Mouse (Mus musculus) megakaryocyte, adult 5-6 weeks (primary cell): Measurements from ENCODE around the gene Galns. TPM values are rescaled to one million over a fixed set of nuclear protein-coding genes. Genes with fewer than 3 reads are reported as not detected.
A peak's percentile ranks its signal among the peaks of the same experiment; 100 is the strongest.
"Not testable (repeated sequence)": the region's sequence is repeated elsewhere in the genome, so short reads cannot be mapped to it uniquely, and the experiment has no call there.

Experiments used
- ATAC-seq: 2 replicates; pipeline ENCODE4 v1.8.0; 2016; ENCODE audit warnings: mild to moderate bottlenecking, inconsistent platforms; ENCODE audit not compliant: poor library complexity, severe bottlenecking
- total RNA-seq, 2 experiments: library from RNA; stranded (forward) in 1 of 2; stranded (reverse) in 1 of 2; fragments of 153-499, 151-499 nt in 1 of 2; fragments of 221-1000, 200-1000 nt in 1 of 2; gene quantifications; 2 replicates each; pipeline versions ENCODE4 v1.2.3 to v1.2.4; 2015 to 2017

Gene Galns
- total RNA-seq, 2 experiments from 2014 or later = 52.6 to 57.5 TPM

DNA sequence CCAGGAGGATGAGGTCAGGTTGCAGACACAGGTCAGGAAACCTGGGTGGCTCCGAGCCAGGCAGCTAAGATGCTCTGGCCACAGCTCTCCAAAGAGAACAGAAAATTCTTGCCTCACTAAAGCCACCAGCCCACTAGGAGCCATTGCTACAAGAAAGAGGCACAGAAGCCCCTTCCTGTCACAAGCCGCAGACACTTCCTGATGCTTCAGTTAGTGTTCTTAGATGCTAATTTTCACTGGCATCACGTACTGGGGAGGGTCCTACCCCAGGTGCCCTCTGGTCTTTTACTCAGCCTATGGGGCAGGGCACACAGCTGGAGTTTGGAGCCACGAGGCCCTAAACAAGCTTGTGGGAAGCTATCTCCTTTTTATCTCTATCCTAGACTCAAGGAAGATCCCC is 15.2 kb downstream of the Galns start:
- peak; percentile 19 for ATAC-seq

DNA sequence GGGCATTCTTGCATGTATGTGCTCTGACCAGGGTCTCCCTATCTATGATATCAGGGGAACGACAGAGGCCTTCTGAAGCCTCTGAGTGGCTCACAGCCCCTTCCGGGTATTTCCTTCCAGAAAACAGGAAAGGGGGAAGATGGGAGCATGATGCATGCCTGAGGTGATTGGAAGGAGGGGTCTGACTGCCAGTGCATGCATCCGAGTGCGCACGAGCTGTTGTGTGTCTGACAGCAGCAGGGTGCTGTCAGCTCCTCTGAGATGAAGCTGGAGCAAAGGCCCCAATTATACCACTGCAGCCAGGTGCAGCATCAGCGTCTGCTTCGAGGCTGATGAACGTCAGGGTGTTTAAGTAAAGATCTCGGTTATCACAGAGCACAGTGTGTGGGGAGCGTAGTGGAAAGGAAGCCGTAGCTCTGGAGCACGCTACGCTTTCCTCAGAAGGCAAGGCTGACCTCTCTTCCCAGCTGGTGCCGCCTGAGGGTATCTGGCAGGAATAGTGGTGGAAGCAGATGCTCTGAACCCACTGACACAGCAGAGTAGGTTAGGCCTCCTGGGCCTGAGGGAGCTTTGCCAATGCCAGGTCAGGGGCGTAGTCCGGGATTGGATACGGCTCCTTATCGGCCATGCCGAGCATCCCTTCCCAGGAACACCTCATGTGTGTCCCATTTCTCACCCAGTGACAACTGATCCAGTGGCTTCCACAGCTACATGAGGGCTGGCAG is 17.3 kb downstream of the Galns start:
- ATAC-seq = no peak

DNA sequence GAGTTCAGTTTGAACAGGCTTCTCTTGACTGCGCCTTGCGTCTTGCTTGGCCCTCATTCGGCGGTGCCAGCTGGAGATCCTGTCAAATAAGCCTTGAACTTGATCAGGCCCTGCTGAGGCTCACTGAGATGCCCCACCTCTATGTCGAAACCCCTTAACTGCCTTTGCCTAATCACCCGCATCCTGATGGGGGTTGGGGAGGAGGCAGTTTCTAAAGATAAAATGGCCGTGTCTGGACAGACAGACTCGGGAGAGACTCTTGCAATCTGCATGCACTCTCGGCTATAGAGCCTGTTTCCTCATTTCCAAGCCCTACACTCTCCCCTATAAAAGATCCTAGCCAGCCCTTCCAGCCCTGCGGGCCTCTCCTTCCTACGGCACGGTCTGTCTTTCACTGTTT is 18.0 kb downstream of the Galns start:
- peak; percentile 81 for ATAC-seq

DNA sequence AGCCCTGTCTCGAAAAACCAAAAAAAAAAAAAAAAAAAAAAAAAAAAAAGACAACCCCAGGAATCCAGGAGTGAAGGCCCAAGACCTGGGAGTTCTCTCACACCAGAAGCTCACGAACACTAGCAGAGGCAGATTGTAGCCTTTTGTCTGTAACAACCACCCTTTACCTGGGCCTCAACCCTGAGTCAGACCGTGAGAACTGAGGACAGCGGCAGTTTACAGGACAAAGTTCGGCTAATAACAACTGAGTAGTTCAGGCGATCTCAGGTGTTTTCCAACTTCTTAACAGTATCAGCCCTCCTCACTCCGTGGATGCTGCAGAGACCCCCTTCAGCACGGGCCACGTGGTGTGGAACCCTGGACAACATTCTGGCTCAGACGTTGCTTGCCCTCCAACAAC is 24.5 kb downstream of the Galns start:
- ATAC-seq = no peak

DNA sequence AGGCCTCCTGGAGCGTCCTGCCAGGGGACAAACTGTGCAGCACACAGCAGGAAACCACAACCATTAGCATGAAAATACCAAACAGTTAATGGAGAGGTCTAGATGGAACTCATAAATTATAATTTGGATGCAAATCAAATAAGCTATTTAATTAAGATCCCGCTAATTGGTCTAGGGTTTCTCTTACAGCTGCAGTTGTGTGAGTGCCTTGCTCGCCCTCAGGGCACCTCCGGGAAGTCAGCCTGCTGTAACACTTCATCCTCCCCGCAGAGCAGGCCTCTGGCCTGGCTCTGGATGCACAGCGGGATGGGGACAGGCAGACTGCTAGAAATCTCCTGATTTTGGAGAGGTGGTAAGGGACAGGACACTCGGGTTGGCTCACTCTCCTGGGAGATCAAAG is 25.1 kb downstream of the Galns start:
- ATAC-seq = no peak

DNA sequence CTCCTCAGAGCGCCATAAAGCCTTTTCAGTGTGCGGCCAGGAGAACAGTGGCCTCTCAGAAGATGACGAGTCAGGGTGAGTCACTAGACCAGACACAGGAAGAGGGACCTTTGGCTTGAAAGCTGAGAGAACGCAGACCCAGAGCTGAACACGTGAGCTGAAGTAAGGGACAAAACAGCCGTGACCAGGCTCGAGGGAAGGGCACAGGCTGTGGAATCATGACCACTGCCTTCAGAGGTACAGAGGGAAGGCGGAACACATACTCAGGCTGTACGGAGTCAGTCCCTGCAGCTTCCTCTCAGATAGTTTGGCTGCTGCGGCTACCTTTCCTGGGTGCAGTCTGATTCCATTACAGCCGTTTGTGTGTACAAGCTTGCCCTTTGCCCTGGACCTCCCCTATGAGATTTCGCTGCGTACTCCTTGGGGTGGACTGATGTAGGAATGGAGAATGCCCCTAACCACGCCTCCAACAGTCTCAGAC is 25.8 kb downstream of the Galns start:
- peak; percentile 36; the same call in 1 of the 2 replicates for ATAC-seq

DNA sequence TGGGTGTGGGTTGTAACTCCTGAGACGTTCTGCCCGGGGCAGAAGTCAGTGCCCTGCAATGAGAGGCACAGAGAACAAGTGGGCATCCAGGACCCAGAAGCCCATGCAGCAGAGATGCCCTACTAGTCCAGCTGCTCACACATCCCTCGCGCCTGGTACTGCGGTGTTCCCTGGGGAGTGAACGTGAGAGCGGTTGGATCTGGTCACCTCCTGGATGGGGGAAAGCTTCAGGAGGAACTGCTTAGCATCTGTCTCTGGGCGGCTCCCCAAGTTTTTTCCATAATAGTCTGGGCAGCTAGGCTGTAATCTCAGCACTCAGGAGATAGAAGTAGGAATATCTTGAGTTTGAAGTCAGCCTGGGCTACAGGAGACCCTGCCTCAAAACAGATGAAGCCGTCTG is 26.3 kb downstream of the Galns start:
- no peak for ATAC-seq

DNA sequence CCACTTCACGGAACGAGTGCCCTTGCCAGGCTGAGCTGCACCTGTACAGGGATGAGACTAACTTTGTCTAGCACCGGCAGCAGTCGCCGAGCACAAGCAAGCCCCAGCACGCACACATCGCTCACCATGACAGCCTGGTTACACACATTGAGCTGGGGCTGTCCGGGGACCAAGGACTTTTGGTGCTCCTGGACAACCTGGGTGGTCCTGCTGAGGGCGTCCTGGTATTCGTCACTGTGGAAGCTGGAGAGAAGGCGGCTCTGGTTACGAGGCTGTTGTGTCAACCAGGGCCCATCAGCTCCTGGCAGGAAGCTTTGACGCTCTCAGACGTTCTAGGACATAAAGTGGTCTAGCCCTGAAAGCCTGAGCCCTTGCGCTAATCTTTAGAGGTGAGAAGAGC is 30.3 kb downstream of the Galns start:
- no peak for ATAC-seq

DNA sequence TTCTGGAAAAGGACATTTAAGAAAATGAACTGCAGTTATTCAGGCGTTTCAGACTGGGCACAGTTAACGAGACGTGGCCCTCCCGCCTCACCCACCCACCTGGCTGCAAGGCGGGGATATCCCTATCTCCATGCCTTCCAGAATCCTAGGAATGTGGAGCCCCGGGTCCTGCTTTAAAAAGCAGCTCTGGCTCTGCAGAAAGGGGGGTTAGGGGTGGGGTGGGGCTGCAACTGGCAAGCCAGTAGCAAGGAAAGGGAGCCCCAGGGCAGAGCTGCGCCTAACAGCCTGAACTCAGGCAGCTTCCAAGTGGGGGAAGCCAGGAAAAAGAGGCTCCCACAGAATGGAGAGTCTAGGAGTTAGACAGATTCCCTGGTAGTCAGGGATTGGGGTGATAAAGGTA is 32.1 kb downstream of the Galns start:
- ATAC-seq = no peak

DNA sequence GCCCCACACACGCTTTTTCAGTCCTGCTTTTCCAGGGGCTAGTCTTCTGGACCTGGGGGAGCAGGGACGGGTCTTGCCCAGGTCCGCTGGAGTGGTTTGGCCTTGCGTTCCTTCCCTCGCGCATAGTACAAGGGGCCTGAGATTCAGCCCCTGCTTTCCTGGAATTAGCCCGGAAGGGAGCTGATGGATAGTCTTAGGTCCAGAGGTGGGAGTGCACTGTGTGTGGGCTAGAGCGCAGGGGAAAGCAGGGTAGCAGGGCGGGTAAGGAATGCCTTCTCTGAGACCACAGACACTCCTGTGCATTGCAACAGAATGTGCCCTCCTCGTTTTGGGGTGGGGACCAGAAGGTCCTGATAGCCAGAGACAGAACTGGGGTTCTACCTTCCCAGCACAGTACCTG is 34.1 kb downstream of the Galns start:
- no peak for ATAC-seq

DNA sequence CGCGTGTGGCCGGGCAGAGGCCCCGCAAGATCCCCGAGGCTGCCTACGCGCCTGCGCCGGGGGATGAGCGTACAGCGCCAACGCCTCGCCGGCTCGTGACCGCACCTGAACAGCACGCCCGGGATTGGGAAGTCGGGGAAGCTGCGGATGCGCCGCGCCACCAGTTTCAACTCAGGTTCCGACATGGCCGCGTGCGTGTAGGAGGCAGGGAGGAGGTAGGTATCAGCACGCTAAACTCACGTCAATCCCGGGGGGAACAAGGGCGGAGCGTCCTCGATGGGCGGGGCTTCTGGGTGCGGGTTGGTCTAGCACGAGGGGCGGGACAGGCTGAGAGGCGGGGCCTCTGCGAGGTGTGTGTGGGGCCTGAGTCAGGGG is 34.6 kb downstream of the Galns start, which contains the start of gene Aprt:
TSS of gene Aprt (minus strand) at position 262 of the 375 bp plus-strand sequence.
- peak; percentile 90 for ATAC-seq

DNA sequence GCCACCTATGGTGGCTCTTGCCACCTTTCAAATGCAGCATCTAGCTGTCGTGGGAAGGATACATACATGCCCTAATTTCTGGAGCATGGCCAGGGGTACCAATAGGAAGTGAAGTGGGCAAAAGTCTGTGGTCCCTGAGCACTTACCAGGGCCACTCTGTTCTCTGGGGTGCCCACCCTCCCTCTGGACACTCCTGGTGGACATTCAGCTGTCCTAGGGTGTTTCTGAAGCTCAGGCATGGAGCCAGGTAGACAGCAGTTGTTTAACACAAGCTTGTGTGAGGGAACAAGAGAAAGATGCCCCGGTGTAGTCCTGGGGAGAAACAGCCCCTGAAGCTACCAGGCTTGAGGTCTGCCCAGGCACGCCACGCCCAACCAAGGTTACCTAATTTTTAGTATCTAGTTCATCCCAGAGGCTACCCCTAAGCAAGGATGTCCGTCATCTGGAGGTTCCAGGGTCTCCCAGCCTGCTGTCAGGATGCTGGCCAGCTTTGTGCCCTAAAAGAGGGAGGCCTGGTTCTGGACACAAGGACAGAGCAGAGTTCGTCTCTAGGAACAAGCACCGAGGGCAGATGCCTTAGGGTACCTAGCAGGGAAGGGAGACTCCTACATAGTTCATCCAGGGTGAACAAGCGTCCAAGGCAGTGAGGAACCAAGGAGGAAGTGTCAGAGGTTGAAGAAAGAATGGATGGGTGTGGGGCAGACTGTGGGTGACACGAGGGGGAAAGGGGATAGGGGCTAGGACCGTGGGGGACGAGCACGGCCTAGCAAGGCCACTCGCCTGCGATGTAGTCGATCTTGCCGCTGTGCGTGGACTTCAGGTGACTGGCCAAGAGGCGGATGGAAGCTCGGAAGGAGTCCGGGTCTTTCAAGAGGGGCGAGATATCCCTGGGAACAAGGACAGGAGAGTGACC is 35.3 kb downstream of the Galns start:
- ATAC-seq = peak; percentile 30

DNA sequence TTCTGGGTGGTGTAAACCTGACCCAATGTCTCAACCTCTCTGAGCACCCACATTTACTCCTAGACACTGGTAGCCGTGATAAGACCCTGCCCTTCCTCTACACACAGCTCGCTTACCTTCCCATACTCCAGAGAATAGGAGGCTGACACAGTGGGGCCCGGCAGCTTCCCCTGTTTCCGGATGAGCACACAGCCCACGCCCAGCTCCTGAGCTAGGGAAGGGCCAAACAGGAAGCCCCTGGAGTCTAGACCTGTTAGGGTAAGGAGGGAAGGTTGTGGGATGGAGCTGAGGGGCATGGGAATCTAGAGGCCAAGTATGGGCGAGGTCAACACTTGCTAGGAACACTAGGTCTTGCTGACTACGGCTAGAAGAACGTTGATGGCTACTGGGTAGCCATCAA is 36.0 kb downstream of the Galns start:
- peak; percentile 2; the same call in 1 of the 2 replicates for ATAC-seq

DNA sequence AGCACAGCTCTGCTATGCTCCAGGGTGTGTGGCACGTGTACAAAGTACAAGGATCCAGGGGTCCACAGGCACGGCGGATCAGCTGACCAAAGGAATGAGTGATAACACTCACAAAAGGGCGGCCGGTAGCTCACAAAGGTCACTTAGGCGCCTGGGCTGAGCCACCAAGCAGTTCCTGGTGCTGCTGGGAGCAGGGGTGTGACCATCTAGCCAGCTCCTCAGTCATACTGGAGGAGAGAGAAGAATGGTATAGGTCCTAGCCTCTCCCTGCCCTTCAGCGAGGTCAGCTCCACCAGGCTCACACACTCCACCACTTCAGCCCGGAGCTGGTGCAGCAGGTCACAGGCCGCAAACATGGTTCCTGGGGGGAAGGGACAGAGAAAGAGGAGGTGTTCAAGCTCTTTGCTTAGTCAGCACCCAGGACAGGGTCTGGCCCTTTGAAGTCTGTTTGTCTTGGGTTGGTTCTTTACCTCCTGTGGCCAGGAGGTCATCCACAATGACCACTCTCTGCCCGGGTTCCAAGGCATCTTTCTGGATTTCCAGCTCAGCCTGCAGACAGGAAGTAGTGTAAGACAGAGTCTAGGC is 36.5 kb downstream of the Galns start:
- no peak for ATAC-seq

DNA sequence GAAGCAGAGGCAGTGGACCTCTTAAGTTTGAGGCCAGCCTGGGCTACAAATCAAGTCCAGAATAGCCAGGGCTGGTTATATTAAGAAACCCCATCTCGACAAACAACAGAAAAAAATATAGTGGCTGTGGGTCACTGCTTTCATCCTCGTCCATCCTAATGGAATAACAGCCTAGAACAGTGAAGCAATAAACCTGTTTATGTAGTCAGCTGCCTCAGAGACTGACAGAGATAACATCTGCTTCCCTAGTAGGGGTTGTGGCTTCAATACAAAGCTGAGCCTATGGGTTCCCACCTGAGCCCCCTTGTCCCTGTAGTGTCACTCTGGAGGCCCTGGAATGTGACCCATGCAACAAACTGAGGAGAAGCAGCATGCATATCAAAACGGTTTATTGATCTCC is 37.0 kb downstream of the Galns start:
- no peak for ATAC-seq

DNA sequence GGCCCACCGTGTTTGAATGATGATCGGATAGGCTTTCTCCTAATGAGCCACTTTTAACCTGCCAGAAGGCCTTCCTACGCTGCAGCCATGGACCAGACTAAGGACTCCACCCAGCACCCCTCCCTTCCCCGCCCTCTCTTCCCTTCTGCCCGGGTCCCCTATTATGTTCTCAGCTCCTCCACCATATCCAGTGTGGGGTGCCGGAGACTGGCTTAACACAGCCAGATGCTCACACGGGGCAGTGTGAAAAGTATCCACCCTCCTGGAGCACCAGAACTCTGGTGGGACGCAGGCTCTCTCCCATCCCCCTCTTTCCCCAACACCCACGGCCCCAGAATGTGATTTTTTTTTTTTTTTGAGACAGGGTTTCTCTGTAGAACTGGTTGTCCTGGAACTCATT is 37.7 kb downstream of the Galns start:
- ATAC-seq = no peak

DNA sequence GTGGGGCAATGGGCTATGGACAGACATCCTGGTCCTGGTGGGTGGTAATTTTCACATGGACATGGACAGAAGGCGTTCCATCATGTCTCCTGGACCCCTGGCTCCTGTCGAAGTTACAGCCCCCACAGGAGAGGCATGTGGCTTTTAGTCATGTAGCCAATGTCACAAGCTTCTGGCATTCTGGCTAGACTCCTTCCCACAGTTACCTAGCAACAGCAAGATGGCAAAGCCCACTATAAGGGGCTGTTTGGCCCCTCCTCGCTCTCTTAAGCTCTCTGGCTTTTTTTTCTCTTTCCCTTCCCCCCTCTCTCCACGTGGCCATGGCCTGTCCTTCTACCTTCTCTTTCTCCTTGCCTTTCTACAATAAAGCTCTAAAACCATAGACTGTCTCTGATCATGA is 38.1 kb downstream of the Galns start:
- not testable (repeated sequence) for ATAC-seq

DNA sequence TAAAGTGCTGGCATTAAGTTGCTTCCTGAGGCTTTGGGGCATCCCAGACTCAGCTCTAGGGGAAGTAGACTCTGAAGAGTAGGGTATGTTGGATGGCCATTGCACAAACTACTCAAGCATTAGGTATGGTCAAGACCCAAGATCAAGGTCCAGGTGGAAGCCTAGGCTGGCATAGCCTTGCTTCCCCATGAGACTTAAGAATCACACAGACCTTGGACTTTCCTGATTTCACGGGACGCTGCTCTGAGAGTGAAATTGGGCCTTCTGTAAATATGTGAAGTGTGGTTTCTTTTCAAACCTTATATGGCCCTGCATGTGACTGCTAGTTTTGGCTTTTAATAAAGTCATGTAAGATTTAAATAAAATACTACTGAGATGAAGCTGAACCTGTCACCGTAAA is 38.5 kb downstream of the Galns start:
- no peak for ATAC-seq

DNA sequence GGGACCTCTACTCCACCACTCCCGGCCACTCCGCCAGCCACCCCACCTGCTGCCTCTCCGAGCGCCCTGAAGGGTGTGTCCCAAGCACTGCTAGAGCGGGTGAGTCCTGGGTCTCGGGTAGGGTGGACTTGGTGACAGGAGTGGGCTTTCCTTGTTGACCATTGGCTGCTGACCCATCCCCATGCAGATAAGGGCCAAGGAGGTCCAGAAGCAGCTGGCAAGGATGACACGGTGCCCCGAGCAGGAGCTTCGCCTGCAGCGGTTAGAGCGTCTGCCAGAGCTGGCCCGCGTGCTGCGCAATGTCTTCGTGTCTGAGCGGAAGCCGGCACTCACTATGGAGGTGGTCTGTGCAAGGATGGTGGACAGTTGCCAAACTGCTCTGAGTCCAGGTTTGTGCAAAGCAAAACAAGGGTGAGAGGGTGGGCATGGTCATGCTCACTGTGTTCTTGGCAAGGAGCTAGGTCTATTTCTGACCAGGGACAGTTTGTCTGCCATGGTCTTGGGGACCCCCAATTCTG is 39.5 kb downstream of the Galns start:
- ATAC-seq = no peak

DNA sequence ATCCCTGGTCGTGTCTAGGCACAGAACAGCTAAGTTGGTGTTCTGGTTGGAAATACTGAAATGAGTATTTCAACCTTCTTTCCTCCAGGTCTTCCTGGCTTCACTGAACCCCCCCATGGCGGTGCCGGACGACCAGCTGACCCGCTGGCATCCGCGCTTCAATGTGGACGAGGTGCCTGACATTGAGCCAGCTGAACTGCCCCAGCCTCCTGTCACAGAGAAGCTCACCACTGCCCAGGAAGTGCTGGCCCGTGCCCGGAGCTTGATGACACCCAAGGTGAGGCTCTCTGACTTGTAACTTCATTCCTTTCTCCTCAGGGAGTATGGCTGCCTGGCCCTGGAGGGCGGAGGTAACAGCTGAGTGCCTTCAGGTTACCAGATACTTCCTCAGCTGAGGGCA is 40.1 kb downstream of the Galns start:
- no peak for ATAC-seq

DNA sequence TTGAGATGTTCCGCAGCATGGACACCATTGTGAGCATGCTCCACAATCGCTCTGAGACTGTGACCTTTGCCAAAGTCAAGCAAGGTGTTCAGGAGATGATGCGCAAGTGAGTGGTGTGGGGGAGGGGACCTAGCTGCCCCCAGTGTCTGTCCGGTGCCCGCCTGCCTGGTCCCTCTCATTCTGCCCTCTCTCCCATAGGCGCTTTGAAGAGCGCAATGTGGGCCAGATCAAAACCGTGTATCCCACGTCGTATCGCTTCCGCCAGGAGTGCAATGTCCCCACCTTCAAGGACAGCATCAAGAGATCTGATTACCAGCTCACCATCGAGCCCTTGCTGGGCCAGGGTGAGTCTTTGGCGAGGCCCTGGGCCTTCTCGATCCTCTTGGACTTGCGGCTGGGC is 41.3 kb downstream of the Galns start:
- no peak for ATAC-seq
